Mouse (Mus musculus): ENCODE data around the gene Sf3b1. TPM values are rescaled to one million over a fixed set of nuclear protein-coding genes. Genes with fewer than 3 reads are reported as not detected.

Sf3b1 gene
- polyA plus RNA-seq, 1 experiment: 161 TPM

DNA sequence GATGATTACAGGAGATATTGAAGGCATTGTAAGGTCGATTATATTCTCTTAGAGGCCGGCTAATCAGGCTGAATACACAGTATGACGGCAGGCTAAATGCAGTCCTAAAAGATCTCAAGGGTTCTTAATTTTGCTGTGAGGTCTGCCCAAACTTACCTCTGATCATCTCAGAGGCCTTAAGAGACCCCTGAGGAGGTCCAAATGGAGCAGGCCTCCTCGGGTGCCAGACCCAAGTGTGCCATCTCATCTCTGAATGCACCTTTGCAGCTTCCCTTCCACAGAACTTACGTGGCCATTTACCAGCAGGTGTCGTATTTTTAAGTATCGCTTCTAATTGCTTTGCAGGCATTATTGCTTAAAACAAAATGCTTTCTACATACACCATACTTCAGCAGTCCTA is 43.1 kb downstream of the Sf3b1 start:
- TF ChIP-seq POLR2A (IDR thresholded peaks at IDR 0.05; ENCODE audit: borderline replicate concordance, insufficient read depth, low read length) (no peak), CTCF (IDR thresholded peaks at IDR 0.05; ENCODE audit: borderline replicate concordance, insufficient read depth, low read depth, low read length) (no peak)
- Histone ChIP-seq H3K27ac (ENCODE audit: insufficient read depth, low read length) (no peak overlapping the region), H3K4me1 (ENCODE audit: control insufficient read depth, insufficient read depth, low read length) (no peaks in the 10 kb centered on the region), H3K4me3 (replicated peaks; ENCODE audit: insufficient read depth, low read depth, low read length) (no peak overlapping the region), H3K27me3 (ENCODE audit: control insufficient read depth, insufficient read depth, low read length) (no peaks in the 10 kb centered on the region)
- no peak for DNase-seq
- 86% methylated on average over 7 of the region's 7 CpGs for WGBS

- TF ChIP-seq POLR2A (IDR thresholded peaks at IDR 0.05; ENCODE audit: borderline replicate concordance, insufficient read depth, low read length): no peak
- no peak overlapping the region for H3K27ac ChIP-seq (ENCODE audit: insufficient read depth, low read length)
- WGBS: 65% methylated on average over 3 of the region's 3 CpGs
- H3K27me3 ChIP-seq (ENCODE audit: control insufficient read depth, insufficient read depth, low read length): no peaks in the 10 kb centered on the region
- H3K4me1 ChIP-seq (ENCODE audit: control insufficient read depth, insufficient read depth, low read length): no peaks in the 10 kb centered on the region
- no peak overlapping the region for H3K4me3 ChIP-seq (replicated peaks; ENCODE audit: insufficient read depth, low read depth, low read length)
- DNase-seq: peak in 1 of 2 experiments; percentile 11
Observed at GRCm38 (mm10) chr1:54983339-54983738, 43.9 kb downstream of the Sf3b1 start.

DNA sequence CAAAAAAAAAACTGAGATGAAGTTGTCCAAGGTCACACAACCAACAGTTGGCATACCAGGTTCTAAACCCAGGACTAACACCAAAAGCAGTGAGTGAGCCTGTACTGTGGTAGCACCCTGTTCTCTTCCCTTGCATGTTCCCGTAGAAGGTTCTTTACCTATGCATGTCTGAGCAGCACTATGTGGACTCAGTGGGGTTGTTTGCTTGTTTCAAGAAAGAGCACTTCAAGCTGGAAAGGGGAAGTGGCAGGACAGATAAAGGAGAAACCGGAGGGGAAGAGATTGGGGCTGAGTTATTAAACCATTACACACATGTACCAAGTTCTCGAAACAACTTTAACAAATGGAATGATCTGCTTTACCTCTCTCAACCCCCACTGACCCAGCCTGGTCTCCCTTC is 44.6 kb downstream of the Sf3b1 start:
- 91% methylated on average over 3 of the region's 3 CpGs for WGBS
- TF ChIP-seq CTCF (IDR thresholded peaks at IDR 0.05; ENCODE audit: borderline replicate concordance, insufficient read depth, low read depth, low read length) (no peak), POLR2A (IDR thresholded peaks at IDR 0.05; ENCODE audit: borderline replicate concordance, insufficient read depth, low read length) (no peak)
- no peak for DNase-seq
- no peak overlapping the region for H3K4me3 ChIP-seq (replicated peaks; ENCODE audit: insufficient read depth, low read depth, low read length)
- no peak overlapping the region for H3K27ac ChIP-seq (ENCODE audit: insufficient read depth, low read length)
- no peaks in the 10 kb centered on the region for H3K27me3 ChIP-seq (ENCODE audit: control insufficient read depth, insufficient read depth, low read length)
- no peaks in the 10 kb centered on the region for H3K4me1 ChIP-seq (ENCODE audit: control insufficient read depth, insufficient read depth, low read length)

DNA sequence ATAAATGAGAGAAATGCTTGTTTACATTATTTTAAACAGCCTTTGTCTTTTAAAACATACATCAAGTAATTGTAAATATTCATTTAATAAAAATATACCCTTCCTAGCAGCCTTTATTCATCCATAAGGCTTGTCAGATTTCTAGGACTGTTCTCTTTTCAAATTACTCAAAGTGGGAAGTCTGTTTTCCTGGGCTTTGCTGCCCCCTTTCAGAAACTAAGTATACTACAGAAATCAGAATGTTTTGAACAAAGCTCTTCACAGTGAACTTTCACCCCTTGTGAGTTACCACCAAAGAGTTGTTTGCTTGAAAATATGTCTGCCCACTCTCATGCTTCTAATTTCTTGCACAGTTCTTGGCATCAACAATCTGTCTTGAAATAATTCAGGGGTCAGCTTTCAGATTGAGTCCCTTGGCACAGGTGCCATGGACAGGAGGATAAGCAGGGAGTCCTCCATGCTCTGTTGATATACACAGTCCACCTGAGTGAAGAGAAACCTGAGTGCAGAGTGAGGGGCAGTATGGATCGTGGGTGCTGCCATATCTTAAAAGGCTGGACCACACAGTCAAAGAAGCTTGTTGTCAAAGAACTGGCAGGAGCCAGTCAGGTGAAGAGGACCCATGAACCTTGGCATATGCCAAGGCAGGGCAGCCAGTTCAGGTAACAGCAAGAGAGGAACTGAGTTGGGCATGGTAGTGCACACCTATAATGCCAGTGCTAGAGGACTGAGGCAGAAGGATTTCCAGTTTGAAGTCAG is 47.9 kb downstream of the Sf3b1 start:
- H3K4me3 ChIP-seq (replicated peaks; ENCODE audit: insufficient read depth, low read depth, low read length): no peak overlapping the region
- no peaks in the 10 kb centered on the region for H3K4me1 ChIP-seq (ENCODE audit: control insufficient read depth, insufficient read depth, low read length)
- H3K27me3 ChIP-seq (ENCODE audit: control insufficient read depth, insufficient read depth, low read length): no peaks in the 10 kb centered on the region
- WGBS: 56% methylated on average over 1 of the region's 1 CpGs
- TF ChIP-seq POLR2A (IDR thresholded peaks at IDR 0.05; ENCODE audit: borderline replicate concordance, insufficient read depth, low read length) (no peak), CTCF (IDR thresholded peaks at IDR 0.05; ENCODE audit: borderline replicate concordance, insufficient read depth, low read depth, low read length) (peak; percentile 29; the same call in 1 of the 2 replicates)
- peak in 1 of 2 experiments; percentile 21 for DNase-seq
- no peak overlapping the region for H3K27ac ChIP-seq (ENCODE audit: insufficient read depth, low read length)

DNA sequence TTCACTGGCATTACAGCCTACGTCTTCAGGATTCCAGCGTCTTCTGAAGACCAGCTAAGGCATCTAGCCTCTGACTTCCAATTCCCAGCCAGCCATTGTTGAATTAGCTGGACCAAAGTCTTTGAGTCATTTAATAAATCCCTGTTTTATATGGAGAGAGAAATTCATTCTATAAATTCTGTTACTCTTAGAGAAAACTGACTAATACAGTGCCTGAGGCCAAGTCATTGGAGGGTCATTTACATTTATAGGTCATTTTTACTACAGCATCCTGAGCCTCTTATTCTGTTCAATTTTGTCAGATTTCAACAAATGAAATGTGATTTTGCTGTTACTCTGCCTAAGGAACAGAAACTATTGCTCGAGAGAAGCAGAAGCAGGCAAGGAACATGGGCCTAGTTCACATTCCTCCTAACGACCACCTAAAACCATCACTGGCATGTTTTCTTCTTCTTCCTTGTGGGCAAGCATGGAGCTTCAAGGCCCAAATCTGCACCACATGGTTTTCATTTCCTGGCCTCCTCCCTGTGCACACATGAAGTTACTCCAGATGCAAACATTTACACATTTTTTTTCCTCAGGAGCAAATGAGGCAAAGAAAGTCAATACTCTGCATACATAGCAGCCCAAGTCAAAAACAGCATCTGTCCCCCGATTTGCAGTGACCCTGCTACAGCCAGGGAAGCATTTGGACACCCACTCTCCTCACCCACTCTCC is 55.4 kb downstream of the Sf3b1 start:
- Histone ChIP-seq H3K27me3 (ENCODE audit: control insufficient read depth, insufficient read depth, low read length) (no peaks in the 10 kb centered on the region), H3K4me3 (replicated peaks; ENCODE audit: insufficient read depth, low read depth, low read length) (no peak overlapping the region), H3K27ac (ENCODE audit: insufficient read depth, low read length) (no peak overlapping the region), H3K4me1 (ENCODE audit: control insufficient read depth, insufficient read depth, low read length) (no peaks in the 10 kb centered on the region)
- no peak for DNase-seq
- 91% methylated on average over 5 of the region's 5 CpGs for WGBS
- TF ChIP-seq CTCF (IDR thresholded peaks at IDR 0.05; ENCODE audit: borderline replicate concordance, insufficient read depth, low read depth, low read length) (no peak), POLR2A (IDR thresholded peaks at IDR 0.05; ENCODE audit: borderline replicate concordance, insufficient read depth, low read length) (no peak)

DNA sequence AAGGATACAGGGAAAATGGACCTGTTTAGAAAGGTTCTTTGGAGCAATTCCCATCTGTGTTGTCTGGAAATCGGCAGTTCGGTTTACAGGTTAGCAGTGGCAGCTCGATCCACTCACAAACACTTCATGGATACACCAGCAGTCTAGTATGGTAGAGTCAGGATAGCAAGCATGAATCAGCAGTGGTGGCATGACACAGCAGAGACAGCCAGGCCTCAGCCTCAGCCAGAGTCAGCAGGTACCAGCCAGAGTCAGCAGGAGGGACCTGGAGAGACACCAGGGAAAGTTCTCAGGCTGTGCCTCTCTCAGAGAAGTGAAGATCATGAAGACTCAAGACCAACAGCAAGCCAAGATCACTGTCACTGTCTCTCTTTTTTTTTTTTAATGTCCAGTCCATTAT is 60.4 kb downstream of the Sf3b1 start:
- Histone ChIP-seq H3K27me3 (ENCODE audit: control insufficient read depth, insufficient read depth, low read length) (no peaks in the 10 kb centered on the region), H3K27ac (ENCODE audit: insufficient read depth, low read length) (no peak overlapping the region), H3K4me3 (replicated peaks; ENCODE audit: insufficient read depth, low read depth, low read length) (no peak overlapping the region), H3K4me1 (ENCODE audit: control insufficient read depth, insufficient read depth, low read length) (no peaks in the 10 kb centered on the region)
- TF ChIP-seq CTCF (IDR thresholded peaks at IDR 0.05; ENCODE audit: borderline replicate concordance, insufficient read depth, low read depth, low read length) (no peak), POLR2A (IDR thresholded peaks at IDR 0.05; ENCODE audit: borderline replicate concordance, insufficient read depth, low read length) (no peak)
- DNase-seq: no peak
- WGBS: 96% methylated on average over 3 of the region's 3 CpGs

- 50% methylated on average over 11 of the region's 11 CpGs for WGBS
- no peaks in the 10 kb centered on the region for H3K4me1 ChIP-seq (ENCODE audit: control insufficient read depth, insufficient read depth, low read length)
- no peaks in the 10 kb centered on the region for H3K27me3 ChIP-seq (ENCODE audit: control insufficient read depth, insufficient read depth, low read length)
- H3K27ac ChIP-seq (ENCODE audit: insufficient read depth, low read length): no peak overlapping the region
- TF ChIP-seq POLR2A (IDR thresholded peaks at IDR 0.05; ENCODE audit: borderline replicate concordance, insufficient read depth, low read length) (no peak), CTCF (IDR thresholded peaks at IDR 0.05; ENCODE audit: borderline replicate concordance, insufficient read depth, low read depth, low read length) (no peak)
- DNase-seq: no peak
- no peak overlapping the region for H3K4me3 ChIP-seq (replicated peaks; ENCODE audit: insufficient read depth, low read depth, low read length)
Observed at GRCm38 (mm10) chr1:54965159-54965995, 61.9 kb downstream of the Sf3b1 start.

Measured in cerebellum, adult 2 months (tissue).